Mouse (Mus musculus): ENCODE data around the gene Abhd17b. TPM values are rescaled to one million over a fixed set of nuclear protein-coding genes. Genes with fewer than 3 reads are reported as not detected.
"Not testable (repeated sequence)": the region's sequence is repeated elsewhere in the genome, so short reads cannot be mapped to it uniquely, and the experiment has no call there.

Abhd17b gene
- 10 to 100 TPM; 39.3 to 41.6 TPM for total RNA-seq (2021)
- 21.0 and 32.1 TPM in 2 replicates for polyA plus RNA-seq (2012; rRNA removed)
- long read RNA-seq, transcript Abhd17b-201 (4 exons, 2,259 nt): major isoform, 38 of 45 reads
- long read RNA-seq, partial matches to known transcripts: 1 of 45 reads
- long read RNA-seq, other reads (novel, unspliced or antisense): 5 of 45 reads

DNA sequence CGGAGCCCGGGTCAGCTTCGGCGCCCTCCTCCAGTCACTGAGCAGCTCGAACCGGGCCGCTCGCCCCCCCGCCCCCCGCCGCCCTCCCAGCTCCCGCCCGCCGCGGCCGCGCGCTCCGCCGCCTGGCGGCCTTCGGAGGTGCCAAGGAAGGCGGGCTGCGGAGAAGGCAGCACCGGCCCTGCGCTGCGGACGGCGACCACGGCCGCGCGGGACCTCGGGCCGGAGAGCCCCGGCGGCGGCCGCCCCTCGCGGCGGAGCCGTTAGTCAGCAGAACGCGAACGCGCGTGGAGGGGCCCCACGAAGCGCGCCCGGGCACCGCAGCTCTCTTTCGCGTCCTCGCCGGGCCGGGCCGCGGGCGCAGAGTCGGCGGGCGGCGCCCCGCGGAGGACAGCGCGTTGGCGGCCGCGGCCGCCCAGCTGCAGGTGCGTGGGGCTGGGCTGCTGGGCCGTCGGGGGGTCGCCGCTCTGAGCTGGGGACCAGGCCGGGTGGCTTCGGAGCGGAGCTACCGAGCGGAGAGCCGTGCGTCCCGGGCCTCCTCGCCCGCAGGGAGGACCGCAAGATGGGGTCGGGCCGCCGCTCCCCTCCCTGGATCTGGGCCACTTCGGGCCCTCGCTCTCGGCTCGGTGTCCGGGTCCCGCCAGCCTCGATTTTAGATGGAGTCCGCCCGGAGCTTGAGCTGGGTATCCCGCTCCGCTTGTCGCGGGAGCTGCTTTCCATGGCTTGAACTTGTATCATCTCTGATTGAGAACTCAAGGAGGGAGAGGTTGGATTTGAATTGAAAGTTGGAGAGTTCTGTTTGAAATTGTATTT, at the start of gene Abhd17b:
Gene Abhd17b, plus strand, starts transcription at position 14 of the 810 bp plus-strand sequence.
- DNase-seq: peak; percentile 76

DNA sequence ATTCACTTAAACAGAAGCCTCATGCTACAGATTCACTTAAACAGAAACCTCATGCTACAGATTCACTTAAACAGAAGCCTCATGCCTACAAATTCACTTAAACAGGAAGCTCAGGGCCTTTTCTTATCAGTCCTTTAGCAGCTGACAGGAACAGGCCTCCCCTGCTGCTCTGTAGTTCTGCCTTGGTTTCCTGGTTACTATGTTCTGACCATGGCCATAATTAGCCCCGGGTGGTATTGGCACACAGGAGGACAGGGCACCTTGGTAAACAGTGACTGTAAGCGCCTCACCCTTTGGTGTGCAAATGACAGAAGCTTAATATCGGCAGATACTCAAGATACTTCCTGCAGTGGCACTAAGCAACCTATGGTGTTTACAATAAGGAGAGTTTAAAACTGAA, 49.1 kb upstream of the Abhd17b start:
- DNase-seq: no peak

DNA sequence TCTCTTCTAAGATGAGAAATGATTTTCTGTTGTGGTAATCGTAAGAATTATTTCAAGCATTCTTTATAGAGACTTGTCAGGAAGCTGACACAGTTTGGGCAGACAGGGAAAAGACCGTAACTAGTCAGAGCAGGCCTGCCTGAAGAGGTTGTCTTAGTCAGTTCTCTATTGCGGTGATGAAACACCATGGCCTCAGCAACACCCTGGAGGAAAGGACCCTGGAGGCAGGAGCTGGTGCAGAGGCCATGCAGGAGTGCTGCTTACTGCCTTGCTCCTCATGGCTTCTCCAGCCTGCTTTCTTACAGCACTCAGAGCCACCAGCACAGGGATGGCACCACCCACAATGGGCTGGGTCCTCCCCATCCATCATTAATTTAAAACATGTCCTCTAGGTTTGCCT, 47.7 kb upstream of the Abhd17b start:
- peak; percentile 23 for DNase-seq

DNA sequence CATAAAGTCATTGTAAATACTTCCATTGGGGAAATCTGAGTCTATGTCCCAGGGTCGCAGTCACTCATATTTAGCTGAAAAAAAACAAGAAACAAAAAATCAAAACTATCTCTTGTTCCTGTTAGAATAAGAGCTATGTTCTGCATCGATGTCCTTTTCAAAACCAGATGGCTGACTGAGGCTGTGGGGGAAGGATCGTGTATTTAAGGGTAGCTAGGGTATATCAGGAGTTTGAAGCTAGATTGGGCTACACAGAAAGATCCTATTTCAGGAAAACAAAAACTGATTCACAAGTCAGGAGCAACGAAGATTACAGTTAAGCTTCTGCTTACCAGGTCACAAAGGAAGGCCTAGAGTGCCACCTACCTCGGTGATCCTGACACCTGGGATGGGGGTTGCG, 42.7 kb upstream of the Abhd17b start:
- DNase-seq: no peak

- no peak for DNase-seq
Measured at GRCm38 (mm10) chr19:21611297-21611696, 41.7 kb upstream of the Abhd17b start.

DNA sequence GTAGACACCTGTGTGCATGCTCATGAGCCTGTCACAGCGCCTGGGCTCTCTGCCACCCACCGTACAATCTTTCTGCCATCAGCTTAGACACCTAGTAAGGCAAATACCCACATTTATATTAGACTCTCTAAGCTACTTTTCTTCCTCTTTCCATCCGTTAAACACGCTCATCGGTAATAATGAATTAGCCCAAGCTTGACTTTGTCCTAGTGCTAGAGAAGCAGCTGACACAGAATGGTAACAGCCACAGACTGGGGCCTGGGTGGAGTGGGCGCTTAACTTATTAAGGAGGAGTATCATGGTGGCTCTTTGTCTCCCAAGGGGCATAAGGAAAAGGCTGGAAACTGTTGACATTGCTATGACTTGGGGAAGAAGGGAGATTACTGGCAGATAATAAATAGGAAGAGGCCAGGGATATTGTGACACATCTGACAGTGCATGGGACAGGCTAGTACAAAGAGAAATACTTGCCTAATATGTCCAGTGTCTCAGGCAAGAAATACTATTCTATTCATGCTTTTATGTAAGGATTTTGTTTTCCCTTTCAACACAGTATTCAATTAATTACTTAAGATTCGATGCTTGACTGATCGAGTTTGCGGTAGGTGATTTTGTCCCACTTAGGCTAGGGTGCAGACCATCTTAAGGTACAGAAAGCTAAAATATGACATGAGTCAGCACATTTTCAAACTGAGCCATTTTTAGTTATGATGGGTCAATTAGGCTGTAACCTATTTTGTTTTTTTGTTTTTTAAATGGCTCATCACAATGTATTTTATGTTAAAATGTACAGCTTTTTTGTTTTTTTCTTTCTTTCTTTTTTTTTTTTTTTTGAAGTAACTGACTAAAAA, 41.0 kb upstream of the Abhd17b start:
- DNase-seq: no peak

DNA sequence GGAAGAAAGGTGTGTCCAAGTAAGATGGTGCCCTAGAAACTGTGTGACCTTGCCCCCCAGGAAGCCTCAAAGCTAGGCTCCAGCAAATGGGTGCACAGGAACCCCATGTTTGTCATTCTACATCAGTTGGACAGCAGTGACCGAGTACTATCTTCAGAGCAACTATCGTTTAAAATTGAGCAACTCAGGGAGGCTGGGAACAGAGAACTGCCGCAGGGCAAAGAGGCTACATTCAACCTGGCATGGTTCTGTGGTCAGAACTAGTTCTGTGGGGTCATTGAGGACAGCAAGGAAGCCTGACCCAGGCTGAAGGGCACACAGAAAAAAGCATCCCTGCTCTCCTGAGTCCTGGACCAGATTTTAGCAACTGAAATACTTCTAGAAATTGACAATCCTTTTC, 37.2 kb upstream of the Abhd17b start:
- no peak for DNase-seq

DNA sequence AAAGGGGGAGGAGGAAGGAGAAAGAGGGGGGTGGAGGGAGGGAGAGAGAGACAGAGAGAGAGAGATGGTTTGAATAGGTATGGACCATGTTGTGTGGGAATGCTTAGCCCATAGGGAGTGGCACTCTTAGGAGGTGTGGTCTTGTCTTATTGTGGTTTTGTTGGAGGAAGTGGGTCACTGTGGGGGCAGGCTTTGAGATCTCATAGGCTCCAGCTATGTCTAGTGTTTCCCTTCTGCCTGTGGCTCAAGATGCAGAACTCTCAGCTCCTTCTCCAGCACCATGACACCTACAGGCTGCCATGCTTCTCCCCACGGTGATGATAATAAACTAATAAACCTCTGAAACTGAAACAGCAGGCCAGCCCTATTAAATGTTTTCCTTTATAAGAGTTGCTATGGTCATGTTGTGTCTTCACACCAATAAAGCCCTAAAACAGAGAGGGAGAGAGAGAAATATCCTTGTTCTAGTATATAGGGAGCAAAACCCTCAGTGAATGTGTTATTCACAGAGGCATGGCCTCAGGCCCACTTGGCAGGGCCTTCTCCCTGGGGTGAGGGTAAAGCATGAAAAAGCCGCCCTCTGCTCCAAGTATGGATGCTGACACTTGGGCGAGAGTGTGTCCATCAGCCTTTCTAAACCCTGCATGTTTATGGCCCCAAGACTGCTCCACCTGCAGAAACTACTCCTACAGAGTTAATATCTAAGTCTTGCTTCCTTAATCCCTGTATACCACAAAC, 29.4 kb upstream of the Abhd17b start:
- peak; percentile 32 for DNase-seq

- peak; percentile 31 for DNase-seq
Measured at GRCm38 (mm10) chr19:21624148-21624535, 28.8 kb upstream of the Abhd17b start.

DNA sequence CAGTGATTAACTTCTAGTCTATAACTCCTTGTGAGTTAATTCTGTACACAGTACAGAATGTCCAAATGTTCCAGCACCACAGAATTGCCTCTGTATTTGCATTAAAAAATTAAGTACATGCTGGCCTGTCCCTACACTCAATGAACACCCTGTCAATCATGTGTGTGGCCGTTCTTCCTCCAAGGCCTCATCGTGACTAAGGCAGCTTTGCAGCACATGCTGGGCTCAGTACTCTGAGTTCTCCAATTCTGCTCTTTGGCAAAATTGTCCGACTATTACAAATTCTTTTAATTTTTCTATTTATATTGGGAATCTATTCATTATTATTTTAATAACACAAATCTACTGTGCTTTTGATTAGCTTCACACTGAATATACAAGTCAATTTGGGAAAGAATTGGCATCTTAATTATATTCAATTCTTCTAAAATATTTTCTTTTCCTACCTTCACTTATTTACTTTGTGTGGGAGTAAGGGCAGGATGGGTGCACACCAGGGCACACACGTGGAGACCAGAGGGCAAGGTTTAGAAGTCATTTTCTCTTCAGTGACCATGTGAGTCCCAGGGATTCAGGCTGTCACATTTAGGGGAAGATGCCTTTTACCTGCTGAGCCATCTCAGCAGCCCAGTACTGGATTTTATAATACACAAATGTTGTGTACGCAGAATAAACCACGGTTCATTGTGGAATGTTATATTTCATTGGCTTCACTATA, 26.6 kb upstream of the Abhd17b start:
- DNase-seq: no peak

DNA sequence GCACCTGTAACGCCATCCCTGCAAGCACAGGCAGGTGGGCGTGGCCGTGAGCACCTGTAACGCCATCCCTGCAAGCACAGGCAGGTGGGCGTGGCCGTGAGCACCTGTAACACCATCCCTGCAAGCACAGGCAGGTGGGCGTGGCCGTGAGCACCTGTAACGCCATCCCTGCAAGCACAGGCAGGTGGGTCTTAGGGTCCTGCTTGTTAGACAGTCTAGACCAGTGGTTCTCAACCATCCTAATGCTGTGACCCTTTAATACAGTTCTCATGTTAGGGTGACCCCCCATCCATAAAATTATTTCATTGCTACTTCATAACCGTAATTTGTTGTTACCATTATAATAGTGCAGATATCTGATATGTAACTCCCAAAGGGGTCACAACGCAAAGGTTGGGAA, 24.5 kb upstream of the Abhd17b start:
- not testable (repeated sequence) for DNase-seq

DNA sequence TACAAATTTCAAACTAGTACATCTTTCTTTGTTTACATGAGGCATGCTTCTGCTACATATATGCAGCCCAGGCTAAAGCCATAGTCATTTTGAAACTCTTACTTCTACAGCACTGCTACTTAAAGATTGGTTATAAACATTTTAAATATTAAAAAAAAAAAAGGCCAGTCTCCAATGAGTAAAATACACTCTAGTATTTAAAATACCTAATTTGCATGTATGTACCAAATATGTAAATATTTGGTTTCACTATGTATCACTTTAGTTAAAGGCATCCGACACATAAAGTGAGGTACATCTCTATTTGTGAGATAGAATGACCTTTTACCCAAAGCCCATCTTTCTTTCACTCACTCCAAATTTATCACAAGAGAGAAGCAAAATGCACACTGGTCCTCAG, 24.0 kb upstream of the Abhd17b start:
- no peak for DNase-seq

DNA sequence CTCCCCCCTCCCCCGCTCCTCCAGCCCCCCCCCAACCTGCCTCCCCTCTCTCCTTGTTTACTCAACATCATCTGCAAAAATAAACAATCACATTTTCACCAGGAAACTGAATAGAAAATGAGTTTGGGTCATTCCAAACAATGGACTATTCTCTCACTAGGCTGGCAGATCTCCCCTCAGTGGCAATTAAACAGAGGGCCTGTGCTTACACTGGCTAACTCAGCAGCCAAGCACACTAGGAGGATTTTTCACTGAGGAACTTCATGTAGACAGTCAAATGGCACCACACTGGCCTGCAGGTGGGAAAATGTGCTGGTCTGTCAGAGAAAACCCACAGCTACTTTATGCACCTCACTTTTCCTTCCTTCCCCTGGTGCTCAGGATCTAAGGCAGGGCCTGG, 23.5 kb upstream of the Abhd17b start:
- no peak for DNase-seq

GRCm38 (mm10) chr19:21630656-21631331, 22.2 kb upstream of the Abhd17b start:
- DNase-seq: peak; percentile 16

DNA sequence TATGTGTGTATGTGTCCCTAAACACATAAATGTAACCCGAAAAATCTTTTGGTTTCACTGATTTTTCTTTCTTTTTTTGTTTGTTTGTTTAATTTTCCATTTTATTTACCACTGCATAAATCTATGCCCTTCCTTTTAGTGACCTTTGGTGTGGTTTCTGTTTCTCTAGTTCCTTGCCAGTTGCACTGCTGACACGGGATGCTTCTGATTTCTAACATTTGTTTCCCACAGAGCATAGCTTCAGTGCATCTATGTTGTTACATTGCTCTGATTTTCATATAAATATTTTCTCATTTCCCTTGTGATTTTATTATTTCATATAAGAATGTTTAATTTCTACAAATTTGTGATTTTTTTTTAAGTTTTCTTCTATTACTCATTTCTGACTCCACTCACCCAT, 17.6 kb upstream of the Abhd17b start:
- no peak for DNase-seq

- no peak for DNase-seq
Measured at GRCm38 (mm10) chr19:21636907-21637306, 16.1 kb upstream of the Abhd17b start.

DNA sequence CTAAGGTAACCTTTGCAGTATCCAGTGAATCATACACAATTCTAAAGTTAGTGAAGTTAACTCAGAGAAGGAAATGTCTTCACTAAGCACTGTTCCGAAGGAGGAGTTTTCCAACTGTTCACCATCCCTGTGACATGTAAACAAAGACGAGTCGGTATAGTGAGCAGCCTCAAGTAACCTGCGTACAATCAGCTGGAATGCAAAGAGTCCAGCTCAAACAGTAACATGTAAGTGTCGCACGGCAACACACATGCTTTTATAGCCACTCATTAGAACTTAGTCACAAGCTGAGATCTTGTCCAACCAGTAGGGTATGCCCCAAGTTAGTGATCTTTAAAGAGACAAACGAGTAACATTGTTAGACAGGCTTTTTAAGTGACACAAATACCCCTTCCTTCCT, 15.3 kb upstream of the Abhd17b start:
- DNase-seq: no peak

GRCm38 (mm10) chr19:21643935-21644334, 9.1 kb upstream of the Abhd17b start:
- no peak for DNase-seq

- DNase-seq: no peak
Measured at GRCm38 (mm10) chr19:21645301-21645700, 7.7 kb upstream of the Abhd17b start.

DNA sequence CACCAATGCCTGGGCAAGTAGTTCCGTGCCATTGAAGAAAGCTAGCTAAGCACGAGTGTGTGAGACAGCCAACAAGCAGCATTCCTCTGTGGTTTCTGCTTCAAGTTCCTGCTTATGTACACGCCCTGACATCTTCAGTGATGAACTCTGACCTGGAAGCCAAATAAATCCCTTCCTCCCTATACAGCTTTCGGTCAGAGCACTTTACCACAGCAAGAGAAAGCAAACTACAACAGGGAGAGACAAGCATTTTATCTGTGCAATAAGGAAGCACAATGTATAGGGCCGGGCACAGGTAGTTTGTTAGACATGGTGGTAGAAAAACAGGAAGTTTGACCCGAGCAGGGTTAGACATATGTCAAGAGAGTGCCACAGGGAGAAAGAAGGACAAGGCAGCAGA, 6.8 kb upstream of the Abhd17b start:
- DNase-seq: no peak

DNA sequence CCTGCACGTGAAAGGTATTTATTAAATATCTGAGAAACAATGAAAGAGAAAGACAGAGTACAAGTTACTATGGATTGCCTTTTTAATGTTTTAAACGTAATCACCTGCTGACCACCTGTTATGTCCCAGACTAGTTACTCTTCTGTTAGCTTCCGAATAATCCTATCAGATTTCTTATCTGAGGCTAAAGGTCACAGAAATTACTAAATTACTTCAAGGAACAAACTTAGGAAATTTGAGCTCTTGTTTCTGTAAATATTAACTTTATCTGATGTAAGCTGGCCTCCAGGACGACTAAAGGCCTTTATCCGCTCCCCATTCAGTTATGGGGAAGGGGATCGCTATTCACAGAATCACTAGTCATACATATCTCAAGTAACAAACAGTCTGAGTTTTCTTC, 1.3 kb upstream of the Abhd17b start:
- DNase-seq: no peak
